Mouse (Mus musculus): ENCODE measurements around the gene Gm20388. TPM values are rescaled to one million over a fixed set of nuclear protein-coding genes. Genes with fewer than 3 reads are reported as not detected.

Gm20388 gene
- total and polyA plus RNA-seq, 2 experiments from 2014 or later: 17.3 TPM; not detected in 1

DNA sequence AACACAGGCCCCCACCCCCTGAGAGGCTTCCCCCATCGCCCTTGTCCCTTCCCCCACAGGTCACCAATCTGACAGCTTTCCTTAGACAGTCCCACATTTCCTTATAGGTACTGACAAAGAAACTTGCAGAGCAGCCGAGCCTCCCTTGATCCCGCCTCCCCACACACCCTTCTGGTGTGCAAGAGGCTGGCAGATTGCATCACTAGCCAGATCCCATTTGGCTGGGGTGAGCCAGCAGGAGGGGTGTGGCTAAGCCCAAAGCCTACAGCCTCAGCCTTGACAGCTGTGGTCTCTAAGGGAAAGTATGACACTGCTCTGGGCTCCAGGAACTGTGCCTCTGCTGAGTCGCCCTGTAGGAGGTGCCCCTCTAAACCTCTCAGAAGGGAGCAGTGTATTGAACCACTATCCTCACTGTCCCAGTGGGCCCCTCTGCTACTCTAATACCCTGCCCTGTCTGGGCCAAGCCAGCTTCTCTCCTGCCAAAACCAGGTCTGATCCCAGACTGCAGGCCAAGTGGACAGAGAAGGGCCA is 1987.8 kb downstream of the Gm20388 start:
- no peaks in the 10 kb centered on the region for H3K9me3 ChIP-seq (replicated peaks; ENCODE audit: control insufficient read depth, low read length)
- H3K27me3 ChIP-seq (ENCODE audit: control insufficient read depth, insufficient read depth, low read length): no peaks in the 10 kb centered on the region
- H3K36me3 ChIP-seq (replicated peaks; ENCODE audit: control insufficient read depth, insufficient read depth, low read length): no peaks in the 10 kb centered on the region
- H3K27ac ChIP-seq (ENCODE audit: low read depth): peak overlapping the region; percentile 81
- H3K4me2 ChIP-seq (ENCODE audit: low read depth, low read length): peak overlapping the region; percentile 16
- DNase-seq (ENCODE audit: low spot score) (peak; percentile 78), ATAC-seq (ENCODE audit: insufficient read depth, low read depth) (peak; percentile 78)
- WGBS: 0% methylated on average over 4 of the region's 4 CpGs
- no peak overlapping the region for H3K4me3 ChIP-seq (ENCODE audit: low read depth, low read length)
- H3K4me1 ChIP-seq (ENCODE audit: control insufficient read depth, insufficient read depth): peaks cover 28% of the 10 kb centered on the region
- H3K9ac ChIP-seq (replicated peaks; ENCODE audit: low read depth, low read length): peak overlapping the region; percentile 29; the same call in 1 of the 2 replicates
- TF ChIP-seq CTCF (IDR thresholded peaks at IDR 0.05; ENCODE audit: low read depth) (no peak), EP300 (IDR thresholded peaks at IDR 0.05; ENCODE audit: low read depth) (no peak)

DNA sequence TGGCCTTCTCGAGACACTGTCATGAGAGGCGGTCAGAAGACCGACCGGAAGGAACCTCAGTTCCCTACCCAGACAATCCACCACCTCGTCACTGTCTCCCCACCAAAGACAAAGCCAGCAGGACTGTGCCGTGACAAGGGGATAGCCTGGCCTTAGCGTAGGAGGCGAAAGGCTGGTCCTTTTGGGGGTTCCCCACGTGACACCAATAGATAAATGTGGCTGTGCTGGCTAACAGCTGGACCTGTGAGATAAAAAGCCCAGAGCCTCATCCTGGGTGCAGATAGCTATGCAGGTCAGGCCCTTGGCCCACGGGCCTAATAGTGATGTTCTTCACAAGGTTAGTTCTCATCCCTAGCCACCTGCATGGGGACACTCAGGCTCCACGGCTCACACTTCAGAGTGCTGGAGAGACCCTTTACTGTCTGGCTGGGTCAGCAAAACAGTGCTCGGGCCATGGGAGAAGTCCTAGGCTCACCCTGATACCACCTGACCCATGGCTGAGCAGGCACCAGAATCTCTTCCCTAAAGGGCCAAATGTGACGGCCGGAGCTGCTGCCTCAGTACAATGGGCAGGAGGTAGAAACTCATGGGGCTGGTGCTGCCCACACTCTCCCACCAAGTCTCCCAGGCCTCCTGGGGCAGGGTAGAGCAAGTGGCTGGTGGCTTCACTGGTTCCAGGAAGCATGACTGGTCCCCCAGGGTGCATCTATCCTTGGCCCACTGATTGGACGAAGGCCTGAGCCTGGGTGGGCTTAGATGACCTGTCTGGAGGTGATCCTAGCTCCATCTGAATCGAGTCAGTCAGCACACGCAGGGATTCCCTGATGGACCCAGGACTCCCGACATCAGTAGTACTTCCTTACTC is 1988.8 kb downstream of the Gm20388 start:
- Histone ChIP-seq H3K4me3 (ENCODE audit: low read depth, low read length) (no peak overlapping the region), H3K9me3 (replicated peaks; ENCODE audit: control insufficient read depth, low read length) (no peaks in the 10 kb centered on the region), H3K27me3 (ENCODE audit: control insufficient read depth, insufficient read depth, low read length) (no peaks in the 10 kb centered on the region), H3K27ac (ENCODE audit: low read depth) (no peak overlapping the region), H3K4me2 (ENCODE audit: low read depth, low read length) (no peak overlapping the region; the same call in 1 of the 2 replicates), H3K36me3 (replicated peaks; ENCODE audit: control insufficient read depth, insufficient read depth, low read length) (no peaks in the 10 kb centered on the region), H3K9ac (replicated peaks; ENCODE audit: low read depth, low read length) (no peak overlapping the region), H3K4me1 (ENCODE audit: control insufficient read depth, insufficient read depth) (peaks cover 28% of the 10 kb centered on the region)
- ATAC-seq (ENCODE audit: insufficient read depth, low read depth) (no peak), DNase-seq (ENCODE audit: low spot score) (no peak)
- TF ChIP-seq CTCF (IDR thresholded peaks at IDR 0.05; ENCODE audit: low read depth) (no peak), EP300 (IDR thresholded peaks at IDR 0.05; ENCODE audit: low read depth) (no peak)
- WGBS: 78% methylated on average over 18 of the region's 18 CpGs

DNA sequence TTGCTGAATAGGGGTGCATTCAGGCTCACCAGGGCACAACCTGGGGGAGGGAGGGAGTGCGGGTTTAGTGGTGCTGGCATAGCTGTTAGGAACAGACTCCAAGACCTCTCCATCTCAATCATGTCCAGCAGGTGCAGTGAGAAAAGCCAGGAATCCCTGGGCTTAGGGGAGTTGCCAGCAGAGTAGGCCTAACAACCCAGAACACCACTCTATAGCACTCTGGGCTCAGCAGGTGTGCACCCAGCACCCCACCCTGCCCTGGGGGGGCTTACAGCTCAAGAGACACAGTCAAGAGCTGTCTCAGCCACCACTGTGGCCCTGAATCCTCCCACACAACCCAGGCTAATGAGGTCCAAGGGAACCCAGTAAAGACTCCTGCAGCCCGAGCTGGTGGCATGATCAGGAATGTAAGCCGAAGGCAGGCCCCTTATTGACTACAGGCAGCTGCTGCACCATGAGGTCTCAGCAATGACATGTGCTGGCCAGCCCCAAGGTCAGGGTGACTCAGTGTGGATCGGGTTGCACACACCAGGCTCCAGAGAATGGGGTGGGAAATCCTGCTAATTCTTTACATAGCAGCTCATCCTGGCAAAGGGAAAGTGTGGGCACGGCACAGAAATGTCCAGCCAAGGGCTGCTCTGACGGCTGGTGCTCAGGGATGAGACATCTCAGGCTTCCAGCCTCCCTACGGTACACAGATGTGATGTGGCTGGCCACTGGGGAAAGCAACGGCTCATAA is 1991.0 kb downstream of the Gm20388 start:
- ATAC-seq (ENCODE audit: insufficient read depth, low read depth) (peak; percentile 58), DNase-seq (ENCODE audit: low spot score) (peak; percentile 63)
- H3K4me3 ChIP-seq (ENCODE audit: low read depth, low read length): no peak overlapping the region
- H3K9me3 ChIP-seq (replicated peaks; ENCODE audit: control insufficient read depth, low read length): no peaks in the 10 kb centered on the region
- TF ChIP-seq CTCF (IDR thresholded peaks at IDR 0.05; ENCODE audit: low read depth) (no peak), EP300 (IDR thresholded peaks at IDR 0.05; ENCODE audit: low read depth) (no peak)
- H3K36me3 ChIP-seq (replicated peaks; ENCODE audit: control insufficient read depth, insufficient read depth, low read length): no peaks in the 10 kb centered on the region
- 23% methylated on average over 8 of the region's 8 CpGs for WGBS
- H3K27me3 ChIP-seq (ENCODE audit: control insufficient read depth, insufficient read depth, low read length): no peaks in the 10 kb centered on the region
- 0 out of 2 replicates have a peak overlapping the region, but pooled peaks have one; percentile 4 for H3K9ac ChIP-seq (replicated peaks; ENCODE audit: low read depth, low read length)
- peaks cover 43% of the 10 kb centered on the region for H3K4me1 ChIP-seq (ENCODE audit: control insufficient read depth, insufficient read depth)
- H3K4me2 ChIP-seq (ENCODE audit: low read depth, low read length): no peak overlapping the region
- peak overlapping the region; percentile 68 for H3K27ac ChIP-seq (ENCODE audit: low read depth)

DNA sequence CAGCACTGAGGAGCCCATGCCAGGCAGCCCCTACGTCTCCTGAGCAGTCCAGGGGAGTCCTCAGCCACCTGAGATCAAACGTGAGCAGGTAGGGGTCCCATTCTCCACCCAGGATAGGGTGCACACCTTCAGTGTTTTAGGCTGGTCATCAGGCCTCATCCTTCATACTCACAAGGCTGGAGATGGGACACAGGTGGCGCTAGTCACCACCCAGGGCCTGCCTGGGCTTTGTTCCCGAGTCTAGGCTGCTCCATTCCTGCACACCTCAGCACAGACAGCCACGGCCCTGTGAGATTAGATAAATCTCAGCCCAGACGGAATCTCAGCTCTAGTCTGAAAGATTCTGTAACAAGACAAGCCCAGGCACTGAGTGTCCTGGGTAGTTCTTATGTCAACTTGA is 1993.3 kb downstream of the Gm20388 start:
- Histone ChIP-seq H3K36me3 (replicated peaks; ENCODE audit: control insufficient read depth, insufficient read depth, low read length) (no peaks in the 10 kb centered on the region), H3K4me1 (ENCODE audit: control insufficient read depth, insufficient read depth) (peaks cover 38% of the 10 kb centered on the region), H3K4me3 (ENCODE audit: low read depth, low read length) (no peak overlapping the region), H3K27me3 (ENCODE audit: control insufficient read depth, insufficient read depth, low read length) (no peaks in the 10 kb centered on the region), H3K27ac (ENCODE audit: low read depth) (no peak overlapping the region), H3K4me2 (ENCODE audit: low read depth, low read length) (no peak overlapping the region), H3K9me3 (replicated peaks; ENCODE audit: control insufficient read depth, low read length) (no peaks in the 10 kb centered on the region), H3K9ac (replicated peaks; ENCODE audit: low read depth, low read length) (no peak overlapping the region)
- no peak for TF ChIP-seq EP300 (IDR thresholded peaks at IDR 0.05; ENCODE audit: low read depth)
- peak; percentile 8; the same call in 1 of the 2 replicates for TF ChIP-seq CTCF (IDR thresholded peaks at IDR 0.05; ENCODE audit: low read depth)
- DNase-seq (ENCODE audit: low spot score): no peak
- ATAC-seq (ENCODE audit: insufficient read depth, low read depth): no peak
- WGBS: 57% methylated on average over 6 of the region's 6 CpGs

DNA sequence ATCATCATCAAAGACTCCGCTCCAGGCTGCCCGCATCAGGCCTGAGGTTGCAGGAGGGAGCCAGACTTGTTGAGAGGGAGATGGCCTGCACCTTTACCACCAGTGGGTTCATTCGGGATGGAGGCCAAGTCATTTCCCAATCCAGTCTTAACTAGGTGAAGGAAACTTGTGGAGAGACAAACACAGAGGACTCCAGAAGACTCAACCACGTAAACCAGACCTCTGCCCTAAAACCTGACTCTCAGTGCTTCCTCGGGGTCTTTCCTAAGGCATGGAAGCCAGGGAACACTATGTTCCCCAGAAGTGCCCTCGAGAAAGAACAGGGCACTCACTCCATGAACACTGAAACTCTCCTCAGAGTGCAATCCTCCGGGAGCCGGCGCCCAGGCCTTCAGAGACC is 1994.4 kb downstream of the Gm20388 start:
- no peak for TF ChIP-seq EP300 (IDR thresholded peaks at IDR 0.05; ENCODE audit: low read depth)
- TF ChIP-seq CTCF (IDR thresholded peaks at IDR 0.05; ENCODE audit: low read depth): no peak
- no peak overlapping the region for H3K27ac ChIP-seq (ENCODE audit: low read depth)
- no peak overlapping the region for H3K9ac ChIP-seq (replicated peaks; ENCODE audit: low read depth, low read length)
- peak overlapping the region; percentile 99; the same call in 1 of the 2 replicates for H3K4me2 ChIP-seq (ENCODE audit: low read depth, low read length)
- peaks cover 37% of the 10 kb centered on the region for H3K4me1 ChIP-seq (ENCODE audit: control insufficient read depth, insufficient read depth)
- no peak overlapping the region for H3K4me3 ChIP-seq (ENCODE audit: low read depth, low read length)
- no peaks in the 10 kb centered on the region for H3K9me3 ChIP-seq (replicated peaks; ENCODE audit: control insufficient read depth, low read length)
- 86% methylated on average over 9 of the region's 9 CpGs for WGBS
- H3K27me3 ChIP-seq (ENCODE audit: control insufficient read depth, insufficient read depth, low read length): no peaks in the 10 kb centered on the region
- DNase-seq (ENCODE audit: low spot score): no peak
- no peaks in the 10 kb centered on the region for H3K36me3 ChIP-seq (replicated peaks; ENCODE audit: control insufficient read depth, insufficient read depth, low read length)
- ATAC-seq (ENCODE audit: insufficient read depth, low read depth): no peak
